Mouse (Mus musculus) neural tube, embryonic 15.5 days (tissue): ENCODE measurements around the gene Nat14. TPM values are rescaled to one million over a fixed set of nuclear protein-coding genes. Genes with fewer than 3 reads are reported as not detected.

Source experiments
- ATAC-seq: fragments of 200-750 bp; cut with Nextera tagmentation; 2 replicates; pipeline ENCODE4 v1.8.0; 2017; ENCODE audit warnings: mild to moderate bottlenecking, moderate TSS enrichment, moderate library complexity; ENCODE audit not compliant: low FRiP score
- H3K27ac ChIP-seq: fragments of 300-500 bp; sonication (generic); replicated peaks from 2 replicates; pipeline ENCODE4 v1.5.1; 2015; ENCODE audit warnings: mild to moderate bottlenecking, inconsistent platforms
- H3K27me3 ChIP-seq: fragments of 300-500 bp; sonication (generic); replicated peaks from 2 replicates; pipeline ENCODE4 v1.6.1; 2015; ENCODE audit warnings: inconsistent platforms
- H3K36me3 ChIP-seq: fragments of 300-500 bp; sonication (generic); 2 replicates; pipeline ENCODE4 v1.6.1; 2015; ENCODE audit warnings: inconsistent platforms
- H3K4me1 ChIP-seq: fragments of 300-500 bp; sonication (generic); 2 replicates; pipeline ENCODE4 v1.6.1; 2015; ENCODE audit warnings: inconsistent platforms
- H3K4me2 ChIP-seq: fragments of 300-500 bp; sonication (generic); 2 replicates; pipeline ENCODE4 v1.6.1; 2015; ENCODE audit warnings: inconsistent platforms, mild to moderate bottlenecking, moderate library complexity
- H3K4me3 ChIP-seq: fragments of 300-500 bp; sonication (generic); replicated peaks from 2 replicates; pipeline ENCODE4 v1.5.1; 2015; ENCODE audit warnings: mild to moderate bottlenecking, inconsistent platforms
- H3K9ac ChIP-seq: fragments of 300-500 bp; sonication (generic); replicated peaks from 2 replicates; pipeline ENCODE4 v1.6.1; 2015; ENCODE audit warnings: mild to moderate bottlenecking, inconsistent platforms
- H3K9me3 ChIP-seq: fragments of 300-500 bp; sonication (generic); replicated peaks from 2 replicates; pipeline ENCODE4 v1.6.1; 2016; ENCODE audit warnings: inconsistent platforms
- WGBS: fragments of 180-500 bp; shearing (Covaris S2); methylation state at CpG from one replicate; pipeline ENCODE4 v1.1.7; 2015; ENCODE audit warnings: mixed read lengths; 5-methylcytosine and 5-hydroxymethylcytosine counted together
- polyA plus RNA-seq: library from polyadenylated mRNA; unstranded; fragments of >200 nt; fragmentation: Nextera tagmentation; extraction: Ambion mirVana; gene quantifications from 2 replicates; pipeline ENCODE4 v1.2.1, GENCODE M21; 2015

The Nat14 gene
- polyA plus RNA-seq, 1 experiment from 2014 or later, result 36.3 TPM

DNA sequence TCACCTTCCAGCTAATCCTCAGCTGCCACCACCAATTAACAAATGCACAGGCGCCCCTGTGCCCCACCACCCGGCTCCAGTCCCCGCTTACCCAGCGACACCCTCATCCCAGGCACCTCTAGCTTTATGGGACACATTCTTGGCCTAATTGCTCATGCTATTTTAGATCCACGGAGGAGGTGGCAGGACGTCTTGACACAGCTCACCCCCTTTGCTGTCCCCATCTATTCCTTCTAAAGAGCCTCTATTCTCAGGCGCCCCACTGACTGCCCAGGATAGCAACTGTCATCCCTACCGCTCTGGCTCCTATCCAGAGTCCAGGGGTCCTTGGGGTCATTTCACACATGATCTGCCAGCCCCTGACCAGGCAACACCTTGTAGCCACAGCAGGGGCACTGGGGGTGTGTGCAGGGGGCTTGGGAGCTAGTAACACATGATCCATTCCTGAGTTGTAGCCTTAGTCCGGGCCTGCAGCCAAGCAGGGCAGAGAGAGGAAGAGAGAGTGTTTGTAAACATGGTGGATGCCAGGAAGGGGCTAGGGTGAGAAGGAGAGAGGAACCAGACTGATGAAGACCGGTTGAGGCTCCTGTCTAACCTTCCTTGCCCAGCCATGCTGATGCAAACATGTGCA lies 32.1 kb downstream of the Nat14 start:
- Histone ChIP-seq H3K27ac (no peak overlapping the region), H3K27me3 (no peaks in the 10 kb centered on the region), H3K9me3 (no peaks in the 10 kb centered on the region), H3K4me1 (no peaks in the 10 kb centered on the region), H3K4me3 (no peak overlapping the region), H3K4me2 (no peak overlapping the region), H3K9ac (no peak overlapping the region), H3K36me3 (no peaks in the 10 kb centered on the region)
- no peak for ATAC-seq
- 34% methylated on average over 10 of the region's 10 CpGs for WGBS

GRCm38 (mm10) chr7:4957361-4957760 lies 35.5 kb downstream of the Nat14 start:
- H3K27me3 ChIP-seq, result no peaks in the 10 kb centered on the region
- no peaks in the 10 kb centered on the region for H3K9me3 ChIP-seq
- H3K4me1 ChIP-seq, result no peaks in the 10 kb centered on the region
- ATAC-seq, result no peak
- H3K4me3 ChIP-seq, result no peak overlapping the region
- no peak overlapping the region for H3K27ac ChIP-seq
- no peaks in the 10 kb centered on the region for H3K36me3 ChIP-seq
- H3K4me2 ChIP-seq, result no peak overlapping the region
- no peak overlapping the region for H3K9ac ChIP-seq
- WGBS, result 83% methylated on average over 10 of the region's 10 CpGs

- 0 out of 2 replicates have a peak, but pooled peaks cover 5% of the 10 kb centered on the region for H3K27me3 ChIP-seq
- no peak overlapping the region for H3K27ac ChIP-seq
- no peaks in the 10 kb centered on the region for H3K9me3 ChIP-seq
- 84% methylated on average over 5 of the region's 5 CpGs for WGBS
- no peak overlapping the region for H3K4me2 ChIP-seq
- 0 out of 2 replicates have a peak, but pooled peaks cover 4% of the 10 kb centered on the region for H3K4me1 ChIP-seq
- H3K36me3 ChIP-seq, result no peaks in the 10 kb centered on the region
- no peak overlapping the region for H3K4me3 ChIP-seq
- no peak for ATAC-seq
- H3K9ac ChIP-seq, result no peak overlapping the region
Observed at GRCm38 (mm10) chr7:4963527-4963926, 41.7 kb downstream of the Nat14 start.

GRCm38 (mm10) chr7:4964272-4964671 lies 42.4 kb downstream of the Nat14 start, which contains the start of gene Sbk2:
Sbk2 (minus strand) TSS chr7:4964406.
- 9% methylated on average over 10 of the region's 10 CpGs for WGBS
- Histone ChIP-seq H3K9me3 (no peaks in the 10 kb centered on the region), H3K4me1 (0 out of 2 replicates have a peak, but pooled peaks cover 4% of the 10 kb centered on the region), H3K27ac (no peak within 1 kb of the TSS), H3K36me3 (no peaks in the 10 kb centered on the region), H3K9ac (no peak within 1 kb of the TSS), H3K27me3 (0 out of 2 replicates have a peak, but pooled peaks cover 5% of the 10 kb centered on the region), H3K4me3 (no peak within 1 kb of the TSS), H3K4me2 (peak within 1 kb of the TSS; percentile 37)
- peak; percentile 76 for ATAC-seq

GRCm38 (mm10) chr7:4964988-4965387 lies 43.2 kb downstream of the Nat14 start:
- no peak overlapping the region for H3K27ac ChIP-seq
- no peak overlapping the region for H3K4me3 ChIP-seq
- 0 out of 2 replicates have a peak, but pooled peaks cover 4% of the 10 kb centered on the region for H3K4me1 ChIP-seq
- no peaks in the 10 kb centered on the region for H3K9me3 ChIP-seq
- WGBS, result 88% methylated on average over 5 of the region's 5 CpGs
- no peak overlapping the region for H3K9ac ChIP-seq
- no peak overlapping the region for H3K4me2 ChIP-seq
- no peaks in the 10 kb centered on the region for H3K36me3 ChIP-seq
- ATAC-seq, result no peak
- 0 out of 2 replicates have a peak, but pooled peaks cover 5% of the 10 kb centered on the region for H3K27me3 ChIP-seq

DNA sequence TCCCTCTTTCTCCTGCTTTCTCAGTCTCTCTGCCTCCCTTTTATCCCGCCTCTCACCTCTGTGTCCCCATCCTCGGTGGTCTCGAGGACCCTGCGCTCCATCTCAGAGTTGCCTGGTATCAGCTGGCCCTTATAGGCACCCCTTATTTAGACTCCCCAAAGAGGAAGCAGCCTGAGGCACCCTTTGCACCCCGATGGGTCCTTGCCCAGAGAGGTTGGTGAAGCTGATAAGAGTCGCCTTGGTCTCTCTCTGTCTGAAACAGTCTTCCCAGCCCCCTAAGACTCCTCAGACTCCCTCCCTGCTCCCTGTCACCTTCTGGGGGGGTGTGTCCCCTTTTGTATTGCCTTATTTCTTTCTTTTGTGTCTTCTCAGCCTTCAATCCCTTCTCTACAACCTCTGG lies 49.2 kb downstream of the Nat14 start, which contains the start of gene Sbk3:
Gene Sbk3 (minus strand): TSS at position 101 of the 400 bp plus-strand sequence.
- H3K27ac ChIP-seq, result no peak within 1 kb of the TSS
- H3K27me3 ChIP-seq, result 0 out of 2 replicates have a peak, but pooled peaks cover 5% of the 10 kb centered on the region
- ATAC-seq, result no peak
- no peaks in the 10 kb centered on the region for H3K4me1 ChIP-seq
- H3K9ac ChIP-seq, result no peak within 1 kb of the TSS
- WGBS, result 52% methylated on average over 6 of the region's 6 CpGs
- H3K9me3 ChIP-seq, result no peaks in the 10 kb centered on the region
- H3K4me3 ChIP-seq, result no peak within 1 kb of the TSS
- H3K4me2 ChIP-seq, result no peak within 1 kb of the TSS
- H3K36me3 ChIP-seq, result no peaks in the 10 kb centered on the region

DNA sequence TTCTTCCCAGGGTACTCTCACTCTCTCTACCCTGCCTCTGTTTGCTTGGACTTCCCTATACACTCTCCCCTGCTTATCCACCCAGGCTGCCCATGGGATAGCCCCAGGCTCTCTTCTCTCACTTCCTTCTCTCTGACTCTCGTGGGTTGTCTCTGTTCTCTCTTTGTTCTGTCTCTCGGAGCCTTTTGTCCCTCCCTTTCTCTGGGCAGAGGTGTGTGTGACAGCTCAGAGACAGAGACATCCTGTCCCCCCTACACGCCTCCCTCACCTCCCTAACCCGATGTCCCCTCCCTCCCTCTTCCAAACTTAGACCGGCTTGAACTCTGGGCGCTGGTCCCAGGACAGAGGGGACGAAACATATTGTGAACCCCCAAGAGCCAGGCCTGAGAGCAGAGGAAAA lies 49.9 kb downstream of the Nat14 start:
- Histone ChIP-seq H3K4me3 (no peak overlapping the region), H3K27ac (no peak overlapping the region), H3K4me2 (no peak overlapping the region), H3K4me1 (no peaks in the 10 kb centered on the region), H3K9ac (no peak overlapping the region), H3K27me3 (0 out of 2 replicates have a peak, but pooled peaks cover 5% of the 10 kb centered on the region), H3K9me3 (no peaks in the 10 kb centered on the region), H3K36me3 (no peaks in the 10 kb centered on the region)
- ATAC-seq, result no peak
- 38% methylated on average over 7 of the region's 7 CpGs for whole genome bisulfite sequencing

DNA sequence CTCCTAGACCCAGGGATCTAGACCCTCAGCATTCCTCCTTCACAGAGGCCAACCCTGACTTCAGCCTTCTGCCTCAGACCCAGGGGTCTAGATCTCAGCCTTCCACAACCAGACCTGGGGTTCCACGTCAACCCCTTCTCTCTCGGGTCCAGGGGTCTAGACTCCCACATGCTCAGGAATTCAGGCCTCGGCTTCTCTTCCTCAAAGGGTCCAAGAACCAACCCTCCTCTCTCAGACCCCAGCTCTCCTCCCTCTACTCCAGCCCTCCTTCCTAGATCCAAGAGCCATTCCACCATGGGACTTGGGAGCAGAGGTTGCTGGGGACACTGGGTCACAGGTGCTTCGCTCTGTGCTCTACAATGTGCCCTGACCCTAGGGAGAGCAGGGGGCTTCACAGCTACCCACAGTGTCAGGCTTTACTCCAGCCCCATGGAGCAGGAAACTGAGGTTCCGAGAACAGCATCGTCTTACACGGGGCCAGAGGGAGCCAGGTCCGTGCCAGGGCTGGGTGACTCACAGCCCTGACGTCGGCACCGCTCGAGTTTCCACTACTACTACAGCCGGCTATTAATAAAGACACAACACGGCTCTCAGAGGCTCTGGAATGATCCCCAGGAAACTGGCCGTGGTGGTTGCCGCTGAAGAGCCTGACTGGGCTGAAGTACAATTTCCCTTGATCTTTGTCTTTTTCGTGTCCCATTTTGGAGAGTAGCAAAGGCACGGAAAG lies 50.7 kb downstream of the Nat14 start:
- 83% methylated on average over 18 of the region's 18 CpGs for WGBS

More for the DNA sequence above, 50.7 kb downstream of the Nat14 start:
- 0 out of 2 replicates have a peak, but pooled peaks cover 4% of the 10 kb centered on the region for H3K27me3 ChIP-seq
- H3K36me3 ChIP-seq, result no peaks in the 10 kb centered on the region
- no peak overlapping the region for H3K9ac ChIP-seq
- no peaks in the 10 kb centered on the region for H3K9me3 ChIP-seq
- H3K27ac ChIP-seq, result no peak overlapping the region
- no peak for ATAC-seq
- H3K4me1 ChIP-seq, result no peaks in the 10 kb centered on the region
- H3K4me2 ChIP-seq, result no peak overlapping the region
- no peak overlapping the region for H3K4me3 ChIP-seq

Other genes with a start within 250 kb of the Nat14 start
- 156 and 173 TPM in 2 replicates for gene Hspbp1, start 237.0 kb upstream of the Nat14 start, polyA plus RNA-seq
- 6.5 and 6.8 TPM in 2 replicates for gene Brsk1, start 231.4 kb upstream of the Nat14 start, polyA plus RNA-seq
- gene Tmem150b, start 196.8 kb upstream of the Nat14 start, polyA plus RNA-seq, result 0.13 and 0.14 TPM in 2 replicates
- 56.9 and 58.2 TPM in 2 replicates for gene Kmt5c, start 181.9 kb upstream of the Nat14 start, polyA plus RNA-seq
- gene Cox6b2, start 168.9 kb upstream of the Nat14 start, polyA plus RNA-seq, result 26.3 and 38.6 TPM in 2 replicates
- not detected in 2 replicates for gene Fam71e2, start 150.7 kb upstream of the Nat14 start, polyA plus RNA-seq
- gene Il11, start 139.2 kb upstream of the Nat14 start, polyA plus RNA-seq, result 0.90 and 1.0 TPM in 2 replicates
- not detected in 2 replicates for gene Tmem190, start 139.1 kb upstream of the Nat14 start, polyA plus RNA-seq
- gene Tmem238, start 132.4 kb upstream of the Nat14 start, polyA plus RNA-seq, result 6.8 and 9.9 TPM in 2 replicates
- gene Rpl28, start 129.2 kb upstream of the Nat14 start, polyA plus RNA-seq, result 224 and 255 TPM in 2 replicates
- gene Ube2s, start 109.4 kb upstream of the Nat14 start, polyA plus RNA-seq, result 252 and 275 TPM in 2 replicates
- gene Shisa7, start 77.3 kb upstream of the Nat14 start, polyA plus RNA-seq, result 10.6 and 11.3 TPM in 2 replicates
- gene Isoc2b, start 51.8 kb upstream of the Nat14 start, polyA plus RNA-seq, result 3.7 and 5.9 TPM in 2 replicates
- 0.51 and 0.79 TPM in 2 replicates for gene Isoc2a, start 44.9 kb upstream of the Nat14 start, polyA plus RNA-seq
- 0.23 and 0.37 TPM in 2 replicates for gene Gm36210, start 15.5 kb upstream of the Nat14 start, polyA plus RNA-seq
- gene Zfp628, start 6.8 kb upstream of the Nat14 start, polyA plus RNA-seq, result 3.1 and 4.0 TPM in 2 replicates
- gene Ssc5d, start 3.8 kb downstream of the Nat14 start, polyA plus RNA-seq, result 1.00 and 1.8 TPM in 2 replicates
- 0.14 TPM in 1 of 2 replicates, not detected in the other for gene Sbk2, start 42.4 kb downstream of the Nat14 start, polyA plus RNA-seq
- gene Sbk3, start 49.1 kb downstream of the Nat14 start, polyA plus RNA-seq, result 0.32 and 0.35 TPM in 2 replicates
- gene Zfp579, start 74.1 kb downstream of the Nat14 start, polyA plus RNA-seq, result 49.6 and 57.0 TPM in 2 replicates
- 7.3 and 9.9 TPM in 2 replicates for gene Zfp524, start 92.4 kb downstream of the Nat14 start, polyA plus RNA-seq
- 37.0 TPM in 2 replicates for gene Fiz1, start 92.7 kb downstream of the Nat14 start, polyA plus RNA-seq
- 0.15 and 1.4 TPM in 2 replicates for gene Gm44973, start 93.5 kb downstream of the Nat14 start, polyA plus RNA-seq
- gene Zfp865, start 98.3 kb downstream of the Nat14 start, polyA plus RNA-seq, result 6.4 and 7.0 TPM in 2 replicates
- gene Ccdc106, start 98.5 kb downstream of the Nat14 start, polyA plus RNA-seq, result 60.0 and 75.7 TPM in 2 replicates
- not detected in 2 replicates for gene 4632433K11Rik, start 112.1 kb downstream of the Nat14 start, polyA plus RNA-seq
- gene Zfp784, start 116.4 kb downstream of the Nat14 start, polyA plus RNA-seq, result 7.7 and 9.0 TPM in 2 replicates
- gene Zfp580, start 129.5 kb downstream of the Nat14 start, polyA plus RNA-seq, result 90.7 and 101 TPM in 2 replicates
- 94.2 and 105 TPM in 2 replicates for gene U2af2, start 140.1 kb downstream of the Nat14 start, polyA plus RNA-seq
- 92.5 and 105 TPM in 2 replicates for gene Epn1, start 158.2 kb downstream of the Nat14 start, polyA plus RNA-seq
- gene Rfpl4, start 194.9 kb downstream of the Nat14 start, polyA plus RNA-seq, result not detected in 2 replicates
- gene Rasl2-9, start 203.9 kb downstream of the Nat14 start, polyA plus RNA-seq, result 0.47 and 0.60 TPM in 2 replicates
- gene Vmn1r55, start 227.6 kb downstream of the Nat14 start, polyA plus RNA-seq, result 0.05 and 0.13 TPM in 2 replicates